Mouse (Mus musculus) embryonic facial prominence, embryonic 13.5 days (tissue): ENCODE data around the gene Pop7. TPM values are rescaled to one million over a fixed set of nuclear protein-coding genes. Genes with fewer than 3 reads are reported as not detected.

Experiments
- ATAC-seq: fragments of 200-750 bp; cut with Nextera tagmentation; 2 replicates; pipeline ENCODE4 v1.8.0; 2017; ENCODE audit warnings: low read depth; ENCODE audit not compliant: insufficient number of reproducible peaks, insufficient read depth, low FRiP score, low TSS enrichment
- H3K27ac ChIP-seq: fragments of 300-500 bp; sonication (generic); 2 replicates; pipeline ENCODE4 v1.5.1; 2015; ENCODE audit warnings: moderate library complexity, mild to moderate bottlenecking, inconsistent platforms
- H3K27me3 ChIP-seq: fragments of 300-500 bp; sonication (generic); 2 replicates; pipeline ENCODE4 v1.6.1; 2015; ENCODE audit warnings: mild to moderate bottlenecking, inconsistent platforms
- H3K36me3 ChIP-seq: fragments of 300-500 bp; sonication (generic); 2 replicates; pipeline ENCODE4 v1.6.1; 2015; ENCODE audit warnings: mild to moderate bottlenecking, inconsistent platforms
- H3K4me1 ChIP-seq: fragments of 300-500 bp; sonication (generic); 2 replicates; pipeline ENCODE4 v1.6.1; 2015; ENCODE audit warnings: inconsistent platforms
- H3K4me2 ChIP-seq: fragments of 300-500 bp; sonication (generic); 2 replicates; pipeline ENCODE4 v1.6.1; 2015; ENCODE audit warnings: moderate library complexity, mild to moderate bottlenecking, inconsistent platforms
- H3K4me3 ChIP-seq: fragments of 300-500 bp; sonication (generic); 2 replicates; pipeline ENCODE4 v1.5.1; 2015; ENCODE audit warnings: mild to moderate bottlenecking, inconsistent platforms
- H3K9ac ChIP-seq: fragments of 300-500 bp; sonication (generic); 2 replicates; pipeline ENCODE4 v1.6.1; 2015; ENCODE audit warnings: mild to moderate bottlenecking, inconsistent platforms
- H3K9me3 ChIP-seq: fragments of 300-500 bp; sonication (generic); 2 replicates; pipeline ENCODE4 v1.6.1; 2016; ENCODE audit warnings: inconsistent platforms
- WGBS: fragments of 180-500 bp; shearing (Covaris S2); methylation state at CpG from one replicate; pipeline ENCODE4 v1.1.7; 2015; ENCODE audit warnings: mixed read lengths; 5-methylcytosine and 5-hydroxymethylcytosine counted together
- polyA plus RNA-seq: library from polyadenylated mRNA; unstranded; fragments of >200 nt; fragmentation: Nextera tagmentation; extraction: Ambion mirVana; gene quantifications from 2 replicates; pipeline ENCODE4 v1.2.1, GENCODE M21; 2015

The Pop7 gene
- polyA plus RNA-seq, 1 experiment from 2014 or later = 56.2 TPM

DNA sequence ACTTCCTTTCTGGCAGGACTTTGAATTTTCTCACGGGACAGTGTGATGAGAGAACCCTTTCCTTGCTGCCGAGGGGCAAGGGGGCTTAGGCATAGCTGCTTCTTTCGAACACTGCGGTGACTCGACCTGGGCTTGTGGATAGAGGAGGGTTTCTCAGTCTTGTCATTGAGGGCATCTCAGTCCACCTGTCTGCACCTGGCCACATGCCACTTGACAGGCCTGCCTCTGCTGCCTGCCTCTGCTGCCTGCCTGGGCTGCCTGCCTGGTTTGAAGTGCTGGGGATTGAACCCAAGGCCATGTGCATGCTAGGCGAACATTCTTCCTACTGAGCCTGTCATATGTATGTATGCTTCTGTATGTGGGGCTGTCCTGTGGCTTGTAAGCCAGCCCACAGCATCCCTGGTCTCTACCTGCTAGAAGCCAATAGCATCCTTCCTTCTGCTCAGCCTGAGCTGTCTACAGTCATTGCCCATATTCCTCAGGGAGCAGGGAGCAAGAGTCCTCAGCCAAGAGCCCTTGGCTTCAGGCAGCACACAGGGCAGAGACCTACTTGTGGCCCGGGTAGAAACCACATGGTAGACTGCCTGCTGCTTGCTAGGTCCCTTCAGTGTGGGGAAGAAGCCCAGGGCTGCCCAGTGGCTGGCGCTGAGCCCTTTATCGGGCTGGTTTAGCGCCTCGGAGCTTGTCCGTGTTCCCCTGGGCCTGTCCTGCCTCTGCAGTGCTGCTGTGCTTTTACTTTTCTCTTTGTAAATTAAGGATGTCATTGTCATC lies 11.8 kb upstream of the Pop7 start:
- Histone ChIP-seq H3K36me3 (peaks cover 40% of the 10 kb centered on the region), H3K4me3 (no peak overlapping the region), H3K4me2 (no peak overlapping the region), H3K4me1 (peaks cover 43% of the 10 kb centered on the region), H3K9ac (peak overlapping the region; percentile 46), H3K9me3 (no peaks in the 10 kb centered on the region), H3K27ac (no peak overlapping the region), H3K27me3 (no peaks in the 10 kb centered on the region)
- no peak for ATAC-seq
- WGBS = 88% methylated on average over 12 of the region's 12 CpGs

DNA sequence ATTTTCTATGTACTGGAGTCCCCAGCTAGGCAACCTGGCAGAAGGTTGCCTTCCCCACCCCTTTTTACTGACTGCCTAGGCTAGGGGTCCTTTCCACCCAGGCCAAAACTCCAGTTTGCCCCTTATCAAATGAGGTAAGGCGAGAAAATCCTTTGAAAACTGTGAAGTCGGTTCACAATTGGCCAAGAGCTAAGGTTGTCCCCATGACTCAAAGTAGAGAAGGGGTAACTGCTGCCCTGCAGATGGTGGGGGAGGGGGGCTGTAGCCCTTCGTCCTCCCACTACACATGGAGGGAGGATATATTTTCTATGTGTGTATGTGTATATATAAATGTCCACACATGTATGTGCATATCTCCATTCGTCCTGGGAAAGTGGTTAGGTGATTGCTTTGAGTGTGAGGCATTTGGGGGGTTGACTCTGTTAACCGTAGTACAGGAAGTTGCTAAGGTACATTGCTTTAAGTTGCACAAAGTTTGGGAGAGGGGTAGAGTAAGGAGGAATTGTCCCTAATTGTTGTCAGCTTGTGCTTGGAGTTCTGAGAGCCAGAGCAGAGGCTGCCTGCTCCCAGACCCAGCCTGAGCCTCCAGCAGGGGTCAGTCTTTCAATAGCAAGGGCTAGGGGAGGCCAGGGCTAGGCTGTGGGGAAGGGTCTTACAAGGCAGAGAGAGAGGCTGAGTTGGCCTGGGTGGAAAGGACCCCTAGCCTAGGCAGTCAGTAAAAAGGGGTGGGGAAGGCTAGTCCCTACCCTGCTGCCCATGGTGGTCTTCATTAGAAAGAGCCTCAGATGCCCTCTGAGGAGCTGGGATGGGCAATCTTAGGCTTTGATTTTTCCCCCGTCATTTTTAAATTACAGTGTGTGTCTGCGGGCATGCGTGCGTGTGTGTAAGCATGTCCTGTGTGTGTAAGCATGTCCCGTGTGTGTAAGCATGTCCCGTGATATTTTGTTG lies 10.8 kb upstream of the Pop7 start:
- H3K4me2 ChIP-seq = peak overlapping the region; percentile 88
- peaks cover 43% of the 10 kb centered on the region for H3K4me1 ChIP-seq
- H3K4me3 ChIP-seq = no peak overlapping the region
- no peak overlapping the region for H3K27ac ChIP-seq
- peaks cover 30% of the 10 kb centered on the region for H3K36me3 ChIP-seq
- no peaks in the 10 kb centered on the region for H3K9me3 ChIP-seq
- ATAC-seq = no peak
- no peaks in the 10 kb centered on the region for H3K27me3 ChIP-seq
- WGBS = 71% methylated on average over 11 of the region's 11 CpGs
- 0 out of 2 replicates have a peak overlapping the region, but pooled peaks have one; percentile 98 for H3K9ac ChIP-seq

DNA sequence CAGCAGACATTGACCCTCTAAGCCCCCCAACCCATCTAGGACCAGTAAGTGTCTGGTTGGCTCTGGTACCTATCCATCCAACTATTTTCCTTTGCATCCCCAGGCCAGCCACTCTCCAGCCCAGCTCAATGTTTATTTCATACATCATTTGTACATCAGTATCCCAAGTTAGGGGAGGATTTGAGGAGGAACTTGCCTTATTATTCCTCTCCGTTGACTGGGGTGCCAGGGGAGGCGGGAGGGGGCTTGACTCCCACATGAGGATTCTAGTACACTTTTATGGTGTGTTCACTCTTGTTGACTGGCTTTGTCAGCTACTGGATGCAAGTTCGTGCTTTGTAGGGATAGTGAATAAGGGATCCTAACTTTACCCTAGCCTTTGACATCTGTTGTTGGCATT lies 9.4 kb upstream of the Pop7 start:
- H3K27me3 ChIP-seq = no peaks in the 10 kb centered on the region
- peak overlapping the region; percentile 95 for H3K4me3 ChIP-seq
- peaks cover 43% of the 10 kb centered on the region for H3K4me1 ChIP-seq
- no peak overlapping the region for H3K27ac ChIP-seq
- 68% methylated on average over 3 of the region's 3 CpGs for WGBS
- peak overlapping the region; percentile 98 for H3K9ac ChIP-seq
- peaks cover 17% of the 10 kb centered on the region for H3K36me3 ChIP-seq
- peak overlapping the region; percentile 88 for H3K4me2 ChIP-seq
- ATAC-seq = no peak
- H3K9me3 ChIP-seq = no peaks in the 10 kb centered on the region

DNA sequence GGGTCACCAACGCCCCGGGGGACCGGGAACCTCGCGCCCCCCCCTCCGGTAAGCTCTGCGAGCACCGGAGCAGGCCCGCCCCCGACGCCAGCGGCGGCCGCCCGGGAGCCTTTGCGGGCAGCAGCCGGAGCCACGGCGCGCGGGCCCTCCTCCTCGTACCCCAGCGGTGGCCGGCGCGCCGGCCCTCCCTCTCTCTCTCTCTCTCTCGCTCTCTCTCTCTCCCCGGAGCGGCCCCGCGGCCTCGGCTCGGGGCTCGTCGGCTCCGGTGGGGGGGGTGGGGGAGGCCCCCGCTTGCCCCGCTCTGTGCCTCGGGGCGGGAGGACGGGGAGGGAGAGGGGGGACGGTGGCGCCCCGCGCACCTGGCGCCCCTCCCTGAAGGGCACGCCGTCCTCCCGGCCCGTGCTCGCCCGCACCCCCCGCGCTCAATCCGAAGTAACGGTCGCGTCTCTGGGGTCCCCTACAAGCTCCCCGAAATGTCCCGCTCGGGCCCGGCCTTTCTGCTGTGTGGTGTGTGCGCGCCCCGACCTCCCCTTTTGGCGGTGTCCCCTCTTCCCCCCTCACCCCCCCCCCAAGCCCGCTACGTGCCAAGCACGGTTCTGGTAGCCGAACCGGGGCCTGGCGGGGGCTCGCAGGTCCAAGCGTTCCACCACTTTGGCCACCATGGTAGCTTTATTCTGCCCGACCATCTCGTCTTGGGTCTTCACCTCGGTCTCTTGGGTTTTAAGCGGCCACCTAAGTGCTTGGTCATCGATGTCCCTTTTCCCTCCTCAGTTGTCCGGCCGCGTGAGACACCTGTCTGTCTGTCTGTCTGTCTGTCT lies 8.5 kb upstream of the Pop7 start:
- peaks cover 43% of the 10 kb centered on the region for H3K4me1 ChIP-seq
- H3K4me2 ChIP-seq = peak overlapping the region; percentile 88
- peak overlapping the region; percentile 98 for H3K9ac ChIP-seq
- no peaks in the 10 kb centered on the region for H3K27me3 ChIP-seq
- 2% methylated on average over 37 of the region's 83 CpGs for WGBS
- H3K36me3 ChIP-seq = peaks cover 17% of the 10 kb centered on the region
- ATAC-seq = 0 out of 2 replicates have a peak, but pooled peaks have one; percentile 2
- no peaks in the 10 kb centered on the region for H3K9me3 ChIP-seq
- H3K4me3 ChIP-seq = peak overlapping the region; percentile 95
- H3K27ac ChIP-seq = peak overlapping the region; percentile 88

DNA sequence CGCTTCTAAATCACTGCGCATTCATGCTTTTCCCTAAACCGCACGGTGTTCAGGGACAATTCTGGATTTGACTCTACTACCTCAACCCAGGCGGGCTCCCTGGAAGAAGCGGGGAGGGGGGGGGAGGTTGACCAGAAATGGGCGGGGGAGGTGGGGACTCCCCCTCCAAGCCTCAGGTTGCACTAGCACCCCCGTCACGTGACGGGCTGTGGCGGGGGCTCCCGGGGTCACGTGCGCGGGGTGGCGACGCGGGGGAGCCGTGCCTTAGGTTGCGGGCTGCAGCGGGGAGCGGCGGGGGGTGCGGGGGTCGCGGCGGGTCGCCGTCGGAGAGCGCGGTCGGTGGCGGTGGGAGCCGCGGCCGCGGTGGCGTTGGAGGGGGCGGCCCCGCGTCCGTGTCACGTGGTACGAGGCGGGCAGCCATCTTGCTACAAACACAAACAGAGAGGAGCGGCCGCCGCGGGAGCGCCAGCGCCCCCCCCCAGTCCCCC lies 7.7 kb upstream of the Pop7 start:
- peak overlapping the region; percentile 95 for H3K4me3 ChIP-seq
- no peaks in the 10 kb centered on the region for H3K27me3 ChIP-seq
- peaks cover 36% of the 10 kb centered on the region for H3K4me1 ChIP-seq
- H3K36me3 ChIP-seq = peaks cover 16% of the 10 kb centered on the region
- peak overlapping the region; percentile 88 for H3K4me2 ChIP-seq
- H3K27ac ChIP-seq = peak overlapping the region; percentile 88
- H3K9ac ChIP-seq = peak overlapping the region; percentile 98
- peak; percentile 58 for ATAC-seq
- WGBS = under 1% methylated on average over 52 of the region's 52 CpGs
- H3K9me3 ChIP-seq = no peaks in the 10 kb centered on the region

DNA sequence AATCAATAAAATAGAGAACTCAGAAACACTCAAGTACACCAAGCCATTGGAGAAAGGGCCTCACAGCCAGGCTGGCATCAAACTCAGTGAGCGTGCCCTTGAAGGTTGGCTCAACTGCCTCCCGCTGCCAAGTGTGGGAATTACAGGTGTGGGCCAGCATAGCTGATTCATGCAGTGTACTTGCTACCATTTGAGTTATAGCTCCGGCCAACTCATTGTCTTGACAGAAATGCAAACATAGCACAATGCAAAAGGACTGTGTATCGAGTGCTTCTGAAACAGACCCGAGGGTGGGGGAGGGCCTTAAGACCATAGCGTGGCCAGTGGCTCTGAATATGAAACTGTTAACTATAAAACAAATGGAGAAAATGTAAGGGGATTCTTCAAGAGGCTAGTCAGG lies 1.7 kb upstream of the Pop7 start:
- Histone ChIP-seq H3K36me3 (peaks cover 7% of the 10 kb centered on the region; the same call in 1 of the 2 replicates), H3K4me1 (peaks cover 16% of the 10 kb centered on the region), H3K27ac (no peak overlapping the region), H3K9ac (no peak overlapping the region), H3K9me3 (no peaks in the 10 kb centered on the region), H3K4me3 (no peak overlapping the region), H3K4me2 (no peak overlapping the region), H3K27me3 (no peaks in the 10 kb centered on the region)
- no peak for ATAC-seq
- 83% methylated on average over 6 of the region's 6 CpGs for WGBS

DNA sequence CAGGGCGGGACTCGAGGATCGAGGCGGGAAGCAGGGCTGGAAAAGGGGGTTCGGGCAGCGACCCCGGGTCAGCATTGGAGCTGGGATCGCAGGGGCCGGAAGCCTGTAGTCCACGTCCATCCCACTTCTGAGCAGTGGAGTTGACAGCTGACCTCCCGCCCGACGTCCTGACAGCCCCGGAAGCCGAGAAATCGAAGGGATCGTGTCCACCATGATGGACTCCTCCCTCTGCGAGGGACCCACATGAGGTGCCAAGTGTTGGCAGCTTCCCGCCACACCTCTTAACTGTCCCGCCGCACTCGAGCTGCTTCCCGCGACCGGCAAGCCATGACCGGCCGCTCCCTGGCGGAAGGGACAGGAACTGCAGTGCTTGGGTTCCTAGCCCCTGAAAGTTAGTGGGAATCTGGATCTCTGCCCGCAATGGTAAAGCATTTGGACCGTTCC lies 371 bp upstream of the Pop7 start:
- peak; percentile 86 for ATAC-seq
- peak overlapping the region; percentile 64 for H3K4me3 ChIP-seq

DNA sequence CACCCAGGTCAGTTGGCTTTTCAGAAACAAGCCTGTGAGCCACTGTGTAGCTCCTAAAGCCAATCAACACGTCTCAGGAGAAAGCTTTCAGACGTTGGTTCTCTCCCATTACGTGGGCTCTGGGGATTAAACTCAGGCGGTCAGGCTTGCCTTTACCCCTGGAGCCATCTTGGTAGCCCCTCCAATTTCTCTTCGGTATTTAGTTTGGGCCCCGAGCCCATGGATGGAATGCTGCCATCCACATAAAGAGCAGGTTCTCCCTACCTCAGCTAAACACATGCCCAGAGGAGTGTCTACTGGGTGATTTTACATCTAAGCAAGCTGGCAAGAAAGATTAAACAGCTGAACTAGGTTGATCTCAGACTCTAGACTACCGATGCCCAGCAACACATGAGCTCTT lies 2.1 kb downstream of the Pop7 start:
- Histone ChIP-seq H3K4me3 (no peak overlapping the region), H3K4me1 (peaks cover 16% of the 10 kb centered on the region), H3K4me2 (no peak overlapping the region), H3K9ac (no peak overlapping the region), H3K36me3 (peaks cover 7% of the 10 kb centered on the region; the same call in 1 of the 2 replicates), H3K27me3 (no peaks in the 10 kb centered on the region), H3K9me3 (no peaks in the 10 kb centered on the region), H3K27ac (no peak overlapping the region)
- no peak for ATAC-seq
- 91% methylated on average over 7 of the region's 7 CpGs for WGBS

More for the DNA sequence above, 371 bp upstream of the Pop7 start:
- peak overlapping the region; percentile 84 for H3K9ac ChIP-seq
- WGBS = 0% methylated on average over 25 of the region's 30 CpGs
- no peaks in the 10 kb centered on the region for H3K9me3 ChIP-seq
- peak overlapping the region; percentile 94 for H3K27ac ChIP-seq
- peaks cover 16% of the 10 kb centered on the region for H3K4me1 ChIP-seq
- peak overlapping the region; percentile 67 for H3K4me2 ChIP-seq
- no peaks in the 10 kb centered on the region for H3K27me3 ChIP-seq
- peaks cover 7% of the 10 kb centered on the region; the same call in 1 of the 2 replicates for H3K36me3 ChIP-seq

DNA sequence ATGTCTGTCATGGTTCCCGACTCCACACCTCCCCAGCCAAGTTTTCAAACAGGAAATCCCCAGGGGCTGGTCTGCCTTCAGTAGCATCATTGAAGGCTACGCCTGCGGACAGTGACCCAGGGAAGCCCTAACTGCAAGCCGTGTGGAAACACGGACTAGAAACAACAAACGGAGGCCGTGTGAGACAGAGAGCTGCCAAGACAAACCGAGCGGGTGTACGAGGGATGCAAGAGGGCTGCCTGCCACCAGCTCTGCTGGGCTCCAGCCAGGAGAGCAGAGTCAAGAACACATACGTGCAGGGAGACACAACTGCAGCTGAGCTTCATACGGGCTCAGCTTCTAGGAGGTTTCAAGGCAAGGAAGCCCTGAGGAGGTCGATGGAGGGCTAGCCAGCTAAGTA lies 8.5 kb downstream of the Pop7 start:
- Histone ChIP-seq H3K4me3 (no peak overlapping the region), H3K27me3 (no peaks in the 10 kb centered on the region), H3K4me1 (no peaks in the 10 kb centered on the region), H3K9ac (no peak overlapping the region), H3K27ac (no peak overlapping the region), H3K36me3 (no peaks in the 10 kb centered on the region), H3K4me2 (no peak overlapping the region), H3K9me3 (no peaks in the 10 kb centered on the region)
- 72% methylated on average over 13 of the region's 13 CpGs for WGBS
- no peak for ATAC-seq

DNA sequence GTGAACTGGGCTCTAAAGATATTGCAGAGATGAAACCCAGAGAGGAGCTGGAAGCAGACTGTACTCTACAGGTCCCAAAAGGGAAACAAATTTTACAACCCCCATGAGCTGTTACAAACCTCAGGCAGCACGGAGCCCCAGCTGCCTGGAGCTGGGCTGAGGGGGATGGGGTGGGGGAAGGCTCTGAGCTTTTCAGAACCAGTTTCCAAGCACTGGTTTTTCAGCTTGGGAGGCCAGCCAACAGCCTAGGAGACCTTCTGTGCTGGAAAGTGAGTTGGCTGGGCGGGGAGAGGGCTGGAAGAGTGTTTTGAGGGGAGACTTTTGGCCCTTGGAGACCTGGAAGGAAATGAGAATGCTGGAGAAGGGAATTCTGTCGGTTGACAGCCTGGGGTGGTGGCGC lies 10.8 kb downstream of the Pop7 start:
- no peak for ATAC-seq
- no peaks in the 10 kb centered on the region for H3K4me1 ChIP-seq
- no peak overlapping the region for H3K27ac ChIP-seq
- no peak overlapping the region for H3K4me3 ChIP-seq
- H3K9ac ChIP-seq = no peak overlapping the region
- H3K4me2 ChIP-seq = no peak overlapping the region
- H3K36me3 ChIP-seq = no peaks in the 10 kb centered on the region
- 55% methylated on average over 4 of the region's 4 CpGs for WGBS
- H3K27me3 ChIP-seq = 0 out of 2 replicates have a peak, but pooled peaks cover 4% of the 10 kb centered on the region
- H3K9me3 ChIP-seq = no peaks in the 10 kb centered on the region

DNA sequence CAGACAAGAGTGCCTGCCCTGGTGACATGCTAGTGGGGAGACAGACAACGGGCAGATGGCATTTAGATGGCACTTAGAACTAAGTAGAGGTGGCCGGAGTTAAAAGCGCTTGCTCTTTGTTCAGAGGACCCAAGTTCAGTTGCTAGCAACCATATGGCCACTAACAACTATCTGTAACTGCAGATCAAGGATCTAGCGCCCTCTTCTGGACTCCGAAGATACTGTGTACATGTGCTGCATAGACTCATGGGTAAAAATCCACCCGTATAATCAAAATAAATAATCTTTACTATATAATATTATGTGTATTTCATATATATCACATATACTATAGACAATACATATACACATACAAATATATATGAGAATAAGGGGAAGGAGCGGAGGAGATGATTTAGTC lies 14.7 kb downstream of the Pop7 start:
- 84% methylated on average over 7 of the region's 7 CpGs for WGBS
- Histone ChIP-seq H3K36me3 (no peaks in the 10 kb centered on the region), H3K4me1 (peaks cover 15% of the 10 kb centered on the region; the same call in 1 of the 2 replicates), H3K4me2 (no peak overlapping the region), H3K4me3 (no peak overlapping the region), H3K9me3 (no peaks in the 10 kb centered on the region), H3K27ac (no peak overlapping the region), H3K9ac (no peak overlapping the region), H3K27me3 (peaks cover 24% of the 10 kb centered on the region)
- no peak for ATAC-seq
